Mouse (Mus musculus): Measurements from ENCODE around the gene Tril.

DNA sequence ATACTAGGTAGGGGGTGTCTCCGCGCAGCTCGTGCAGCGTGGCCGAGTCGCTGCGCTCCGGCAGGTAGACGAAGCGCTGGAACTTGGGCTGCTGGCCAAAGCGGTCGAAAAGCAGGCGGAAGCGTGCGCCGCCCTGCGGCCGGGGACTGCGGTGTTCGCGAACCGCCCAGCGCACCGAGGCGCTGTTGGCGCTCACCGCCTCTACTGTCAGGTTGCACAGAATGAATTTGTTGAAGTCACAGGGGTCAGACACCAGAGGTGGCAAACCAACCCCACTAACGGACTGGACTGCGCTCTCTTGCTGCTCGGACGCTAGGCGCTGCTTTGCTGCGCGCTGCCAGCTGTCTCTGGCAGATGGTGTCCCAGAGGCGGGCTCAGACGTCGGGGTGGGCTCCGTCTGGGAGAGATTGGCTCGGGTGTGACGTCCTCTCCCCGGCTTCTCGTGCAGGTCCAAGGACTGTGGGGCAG, 2.3 kb downstream of the Tril start:
- TF ChIP-seq CTCF (IDR thresholded peaks at IDR 0.05; ENCODE audit: low read depth, low read length), result no peak
- TF ChIP-seq POLR2AphosphoS5 (IDR thresholded peaks at IDR 0.05; ENCODE audit: insufficient replicate concordance, low read depth, low read length), result no peak
- TF ChIP-seq GATA1 (IDR thresholded peaks at IDR 0.05; ENCODE audit: borderline replicate concordance, low read length), result no peak
- TF ChIP-seq TAL1 (conservative IDR thresholded peaks at IDR 0.05; ENCODE audit: low read depth, low read length), result no peak
- TF ChIP-seq GATA2 (IDR thresholded peaks at IDR 0.05; ENCODE audit: borderline replicate concordance, low read depth, low read length), result no peak

All from G1E (cell line).